Mouse (Mus musculus) stomach, embryonic 16.5 days (tissue): ENCODE measurements around the gene Smim5. TPM values are rescaled to one million over a fixed set of nuclear protein-coding genes. Genes with fewer than 3 reads are reported as not detected.

Experiments used
- ATAC-seq: fragments of 200-750 bp; cut with Nextera tagmentation; 2 replicates; pipeline ENCODE4 v1.8.0; 2017; ENCODE audit warnings: moderate number of reproducible peaks, moderate TSS enrichment; ENCODE audit not compliant: insufficient read depth, low FRiP score
- H3K27ac ChIP-seq: fragments of 300-500 bp; sonication (generic); 2 replicates; pipeline ENCODE4 v1.5.1; 2014; ENCODE audit warnings: low read length
- H3K27me3 ChIP-seq: fragments of 300-500 bp; sonication (generic); 2 replicates; pipeline ENCODE4 v1.6.1; 2014; ENCODE audit warnings: low read length, control low read depth, mixed read lengths; ENCODE audit not compliant: control insufficient read depth, insufficient read depth
- H3K36me3 ChIP-seq: fragments of 300-500 bp; sonication (generic); 2 replicates; pipeline ENCODE4 v1.6.1; 2014; ENCODE audit warnings: low read length; ENCODE audit not compliant: control insufficient read depth, insufficient read depth
- H3K4me1 ChIP-seq: fragments of 300-500 bp; sonication (generic); 2 replicates; pipeline ENCODE4 v1.6.1; 2014; ENCODE audit warnings: low read length, control low read depth, mixed read lengths; ENCODE audit not compliant: control insufficient read depth, insufficient read depth
- H3K4me2 ChIP-seq: fragments of 300-500 bp; sonication (generic); 2 replicates; pipeline ENCODE4 v1.6.1; 2014; ENCODE audit warnings: low read depth, low read length, mixed read lengths
- H3K4me3 ChIP-seq: fragments of 300-500 bp; sonication (generic); replicated peaks from 2 replicates; pipeline ENCODE4 v1.5.1; 2014; ENCODE audit warnings: mild to moderate bottlenecking, low read length
- H3K9ac ChIP-seq: fragments of 300-500 bp; sonication (generic); 2 replicates; pipeline ENCODE4 v1.6.1; 2014; ENCODE audit warnings: low read length
- H3K9me3 ChIP-seq: fragments of 300-500 bp; sonication (generic); replicated peaks from 2 replicates; pipeline ENCODE4 v1.6.1; 2016; ENCODE audit warnings: low read length, control low read depth; ENCODE audit not compliant: control insufficient read depth
- WGBS: fragments of 180-500 bp; shearing (Covaris S2); extraction: QIAGEN DNeasy Blood & Tissue Kit; methylation state at CpG from one replicate; pipeline ENCODE4 v1.1.7; 2014; 5-methylcytosine and 5-hydroxymethylcytosine counted together
- polyA plus RNA-seq: library from polyadenylated mRNA; unstranded; fragments of >200 nt; fragmentation: Nextera tagmentation; extraction: Ambion mirVana; gene quantifications from 2 replicates; pipeline ENCODE4 v1.2.1, GENCODE M21; 2015

Gene Smim5
- polyA plus RNA-seq, 1 experiment from 2014 or later = 8.5 TPM

- Histone ChIP-seq H3K4me1 (peaks cover 5% of the 10 kb centered on the region; the same call in 1 of the 2 replicates), H3K4me2 (no peak overlapping the region), H3K27ac (peak overlapping the region; percentile 91), H3K27me3 (no peaks in the 10 kb centered on the region), H3K4me3 (no peak overlapping the region), H3K9ac (no peak overlapping the region), H3K9me3 (no peaks in the 10 kb centered on the region), H3K36me3 (peaks cover 13% of the 10 kb centered on the region; the same call in 1 of the 2 replicates)
- 70% methylated on average over 5 of the region's 5 CpGs for WGBS
- peak; percentile 35; the same call in 1 of the 2 replicates for ATAC-seq
Measured at GRCm38 (mm10) chr11:115954712-115955111, 54.9 kb downstream of the Smim5 start.

- 0 out of 2 replicates have a peak overlapping the region, but pooled peaks have one; percentile 3 for H3K9ac ChIP-seq
- H3K27me3 ChIP-seq = no peaks in the 10 kb centered on the region
- WGBS = 59% methylated on average over 10 of the region's 10 CpGs
- peak overlapping the region; percentile 91 for H3K27ac ChIP-seq
- H3K4me2 ChIP-seq = no peak overlapping the region
- H3K4me3 ChIP-seq = no peak overlapping the region
- H3K36me3 ChIP-seq = peaks cover 13% of the 10 kb centered on the region; the same call in 1 of the 2 replicates
- no peaks in the 10 kb centered on the region for H3K9me3 ChIP-seq
- peak; percentile 70; the same call in 1 of the 2 replicates for ATAC-seq
- H3K4me1 ChIP-seq = peaks cover 5% of the 10 kb centered on the region; the same call in 1 of the 2 replicates
Measured at GRCm38 (mm10) chr11:115955195-115955858, 55.6 kb downstream of the Smim5 start.

Other genes starting within 250 kb of the Smim5 start
- 59.1 and 79.6 TPM in 2 replicates for gene Grb2, start 191.4 kb upstream of the Smim5 start, polyA plus RNA-seq
- gene Tmem94, start 134.5 kb upstream of the Smim5 start, polyA plus RNA-seq = 21.4 and 23.1 TPM in 2 replicates
- 14.9 and 16.8 TPM in 2 replicates for gene Caskin2, start 86.3 kb upstream of the Smim5 start, polyA plus RNA-seq
- 26.4 and 28.1 TPM in 2 replicates for gene Tsen54, start 85.2 kb upstream of the Smim5 start, polyA plus RNA-seq
- gene Llgl2, start 75.9 kb upstream of the Smim5 start, polyA plus RNA-seq = 65.6 and 75.3 TPM in 2 replicates
- 20.8 and 21.1 TPM in 2 replicates for gene Myo15b, start 41.6 kb upstream of the Smim5 start, polyA plus RNA-seq
- 57.0 and 68.4 TPM in 2 replicates for gene Smim6, start 12.1 kb downstream of the Smim5 start, polyA plus RNA-seq
- gene Sap30bp, start 33.3 kb downstream of the Smim5 start, polyA plus RNA-seq = 32.0 and 35.2 TPM in 2 replicates
- 19.5 and 19.7 TPM in 2 replicates for gene Recql5, start 33.5 kb downstream of the Smim5 start, polyA plus RNA-seq
- 18.9 and 24.4 TPM in 2 replicates for gene Itgb4, start 74.7 kb downstream of the Smim5 start, polyA plus RNA-seq
- gene Galk1, start 112.8 kb downstream of the Smim5 start, polyA plus RNA-seq = 186 and 187 TPM in 2 replicates
- 1,496 and 1,592 TPM in 2 replicates for gene H3f3b, start 128.0 kb downstream of the Smim5 start, polyA plus RNA-seq
- gene Unk, start 130.4 kb downstream of the Smim5 start, polyA plus RNA-seq = 26.4 and 26.9 TPM in 2 replicates
- gene Unc13d, start 178.0 kb downstream of the Smim5 start, polyA plus RNA-seq = 8.3 and 9.9 TPM in 2 replicates
- gene Wbp2, start 187.0 kb downstream of the Smim5 start, polyA plus RNA-seq = 81.8 and 98.6 TPM in 2 replicates
- 22.7 and 23.1 TPM in 2 replicates for gene Trim47, start 227.2 kb downstream of the Smim5 start, polyA plus RNA-seq
- gene Trim65, start 231.2 kb downstream of the Smim5 start, polyA plus RNA-seq = 6.2 and 8.0 TPM in 2 replicates
- 83.5 and 87.0 TPM in 2 replicates for gene Mrpl38, start 238.9 kb downstream of the Smim5 start, polyA plus RNA-seq